Mouse (Mus musculus): ENCODE results near the gene Shf. TPM values are rescaled to one million over a fixed set of nuclear protein-coding genes. Genes with fewer than 3 reads are reported as not detected.

Gene Shf
- polyA plus RNA-seq, 1 experiment, result 84.9 TPM

- no peak for DNase-seq (ENCODE audit: low read depth)
- TF ChIP-seq POLR2A (IDR thresholded peaks at IDR 0.05; ENCODE audit: borderline replicate concordance, extremely low read depth, insufficient read depth, insufficient read length, poor library complexity, severe bottlenecking), result no peak
- TF ChIP-seq CTCF (IDR thresholded peaks at IDR 0.05; ENCODE audit: borderline replicate concordance, extremely low read depth, insufficient read depth, insufficient read length), result no peak
Measured at GRCm38 (mm10) chr2:122299911-122300655, 68.9 kb downstream of the Shf start.

Other genes with a start within 250 kb of the Shf start
- gene B2m, start 221.5 kb downstream of the Shf start, polyA plus RNA-seq (2012; rRNA removed), result 36.0 and 52.2 TPM in 2 replicates
- gene Trim69, start 208.5 kb downstream of the Shf start, polyA plus RNA-seq (2012; rRNA removed), result not detected in 2 replicates
- gene Patl2, start 183.0 kb downstream of the Shf start, polyA plus RNA-seq (2012; rRNA removed), result not detected in 2 replicates
- gene Terb2, start 182.9 kb downstream of the Shf start, polyA plus RNA-seq (2012; rRNA removed), result not detected in 2 replicates
- gene Sord, start 134.4 kb downstream of the Shf start, polyA plus RNA-seq (2012; rRNA removed), result 10.3 and 13.4 TPM in 2 replicates
- gene Duox2, start 70.7 kb downstream of the Shf start, polyA plus RNA-seq (2012; rRNA removed), result 0.08 TPM in 2 replicates
- gene Duoxa2, start 70.3 kb downstream of the Shf start, polyA plus RNA-seq (2012; rRNA removed), result 0.04 and 0.05 TPM in 2 replicates
- gene Duoxa1, start 55.4 kb downstream of the Shf start, polyA plus RNA-seq (2012; rRNA removed), result 0.18 and 0.55 TPM in 2 replicates
- gene Duox1, start 53.5 kb downstream of the Shf start, polyA plus RNA-seq (2012; rRNA removed), result 0.08 and 0.22 TPM in 2 replicates
- gene Slc28a2, start 57.3 kb upstream of the Shf start, polyA plus RNA-seq (2012; rRNA removed), result 0.04 and 0.05 TPM in 2 replicates
- gene Gm14085, start 115.8 kb upstream of the Shf start, polyA plus RNA-seq (2012; rRNA removed), result not detected in 2 replicates
- 16.3 and 25.1 TPM in 2 replicates for gene Gatm, start 242.1 kb upstream of the Shf start, polyA plus RNA-seq (2012; rRNA removed)